Mouse (Mus musculus) C2C12 (cell line): Measurements from ENCODE around the gene Ipo7.

ENCODE experiments used
- CTCF ChIP-seq: IDR thresholded peaks from one replicate; pipeline ENCODE4 v1.5.1; 2011; ENCODE audit not compliant: control insufficient read depth, insufficient read depth, insufficient read length
- FOSL1 ChIP-seq: IDR thresholded peaks from one replicate; pipeline ENCODE4 v1.8.0; 2011; ENCODE audit warnings: mild to moderate bottlenecking, low read length; ENCODE audit not compliant: poor library complexity, insufficient read depth, severe bottlenecking
- MAX ChIP-seq: IDR thresholded peaks from one replicate; pipeline ENCODE4 v1.6.1; 2011; ENCODE audit warnings: mild to moderate bottlenecking, control low read depth
- MYOG ChIP-seq: IDR thresholded peaks from one replicate; pipeline ENCODE4 v1.6.1; 2011; ENCODE audit not compliant: control insufficient read depth, insufficient read length; ENCODE audit errors: extremely low read depth
- USF1 ChIP-seq: IDR thresholded peaks from one replicate; pipeline ENCODE4 v1.6.1; 2011; ENCODE audit warnings: low read depth, mild to moderate bottlenecking, control low read depth, moderate library complexity

GRCm38 (mm10) chr7:110091670-110092069, 73.6 kb downstream of the Ipo7 start:
- TF ChIP-seq MAX: no peak
- no peak for TF ChIP-seq CTCF
- no peak for TF ChIP-seq USF1
- TF ChIP-seq FOSL1: no peak
- TF ChIP-seq MYOG: no peak
